Mouse (Mus musculus): ENCODE measurements at regions not wholly inside any gene's neighbourhood (a gene's known extent, or its start where the extent isn't known, plus 50 kb on each side); places are given as distances from the start of the nearest gene placed in this dataset.

DNA sequence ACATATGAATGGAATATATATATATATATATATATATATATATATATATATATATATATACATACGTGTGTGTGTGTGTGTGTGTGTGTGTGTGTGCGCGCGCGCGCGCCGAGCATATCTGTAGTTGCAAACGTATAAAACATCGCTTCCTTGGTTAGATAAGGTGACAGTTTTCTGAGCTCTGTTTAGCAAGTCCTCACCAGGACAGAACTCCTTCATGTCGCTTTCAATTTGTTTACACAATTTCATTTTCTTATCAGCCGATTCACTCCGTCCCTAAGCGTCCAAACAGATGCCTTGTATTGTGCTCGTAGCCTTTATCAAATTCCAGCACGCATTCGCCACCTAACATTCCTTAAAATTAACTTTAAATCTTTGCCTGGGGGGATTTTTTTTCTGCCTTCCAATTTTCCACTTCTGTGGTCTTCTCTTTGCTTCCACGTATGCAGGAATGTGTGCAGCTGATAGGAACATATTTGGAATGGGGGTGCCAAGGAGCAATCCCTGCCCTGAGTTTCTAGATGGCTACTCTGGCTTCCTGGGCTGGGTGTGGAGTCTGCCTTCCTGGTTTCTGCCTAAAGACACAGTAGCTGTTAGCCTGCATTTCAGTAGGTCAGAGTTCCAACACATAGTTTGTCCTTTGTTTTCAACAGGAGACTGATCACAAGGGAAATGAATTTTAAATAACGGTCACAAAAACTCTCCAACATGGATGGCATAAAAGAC lies 575.7 kb downstream of the Robo2 start:
- H3K4me3 ChIP-seq: no peak overlapping the region
- H3K27ac ChIP-seq: no peak overlapping the region
- intact Hi-C loops (cut with DNase I): no loop called here
- DNase-seq: no peak
- TF ChIP-seq CTCF (IDR thresholded peaks at IDR 0.05): no peak

DNA sequence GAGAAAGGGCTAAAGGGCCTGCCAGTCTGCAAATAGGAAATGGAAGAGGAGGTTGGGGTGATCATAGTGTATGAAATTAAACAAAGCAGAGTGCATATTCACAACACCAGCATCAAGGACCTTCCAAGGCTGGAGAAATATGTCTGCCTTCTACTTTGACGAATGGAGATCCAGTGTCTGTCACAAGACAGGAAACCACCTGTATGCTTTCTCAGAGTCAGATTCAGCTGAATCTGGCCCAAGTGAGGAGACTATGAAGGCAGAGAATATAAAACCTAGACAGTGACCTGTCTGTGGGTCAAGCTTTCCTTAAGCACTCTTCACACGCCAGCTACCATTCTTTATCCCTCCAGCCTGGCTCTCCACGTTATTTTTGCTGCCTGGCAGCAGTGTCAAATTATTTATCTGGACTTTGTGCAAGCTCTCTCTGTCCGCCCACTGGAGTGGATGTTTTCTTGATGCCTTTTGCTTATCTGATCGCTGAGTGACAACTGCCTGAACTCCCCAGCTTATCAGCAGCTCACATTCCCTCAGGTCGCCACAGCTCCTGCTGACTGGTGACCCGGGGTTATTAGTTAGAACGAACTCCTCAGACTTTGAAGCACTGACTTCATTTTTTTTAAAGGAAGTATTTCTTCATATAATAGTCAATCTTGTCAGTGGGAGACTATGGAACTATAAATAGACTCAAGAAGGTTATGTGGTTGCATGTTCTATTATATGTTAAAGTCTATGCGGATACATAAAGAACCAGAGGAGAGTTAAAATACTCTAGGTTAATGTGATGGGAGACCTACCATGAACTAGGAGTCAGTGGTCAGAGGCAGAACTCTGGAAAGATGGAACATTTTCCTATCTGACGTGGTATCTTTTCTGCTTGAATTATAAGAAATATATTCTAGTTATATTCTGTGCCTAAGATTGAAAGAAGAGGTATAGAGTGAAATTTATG lies 590.0 kb downstream of the Robo2 start:
- no peak overlapping the region for H3K4me3 ChIP-seq
- intact Hi-C loops (cut with DNase I): no loop called here
- no peak overlapping the region for H3K27ac ChIP-seq
- TF ChIP-seq CTCF (IDR thresholded peaks at IDR 0.05): no peak
- no peak for DNase-seq

DNA sequence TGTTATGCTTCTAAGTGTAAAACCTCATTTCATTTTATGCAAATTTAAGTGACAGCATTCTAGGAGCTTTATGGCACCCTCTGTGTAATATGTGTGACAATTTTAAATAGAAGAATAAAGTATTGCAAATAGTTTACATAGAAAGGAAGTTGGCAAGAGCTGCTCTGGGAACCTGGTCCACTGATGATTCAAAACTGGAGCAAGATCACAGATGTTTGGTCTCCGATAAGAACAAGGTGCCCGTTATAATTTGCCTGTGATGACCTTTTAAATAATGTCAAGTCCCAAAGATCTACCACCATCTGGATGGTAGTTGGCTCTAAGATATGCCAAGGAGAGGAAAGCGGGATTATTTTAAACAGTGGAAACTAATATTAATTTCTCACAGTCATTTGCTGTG lies 607.1 kb downstream of the Robo2 start:
- no peak for DNase-seq
- Histone ChIP-seq H3K27ac (no peak overlapping the region), H3K4me3 (no peak overlapping the region)
- no peak for TF ChIP-seq CTCF (IDR thresholded peaks at IDR 0.05)
- intact Hi-C loops (cut with DNase I): no loop called here

DNA sequence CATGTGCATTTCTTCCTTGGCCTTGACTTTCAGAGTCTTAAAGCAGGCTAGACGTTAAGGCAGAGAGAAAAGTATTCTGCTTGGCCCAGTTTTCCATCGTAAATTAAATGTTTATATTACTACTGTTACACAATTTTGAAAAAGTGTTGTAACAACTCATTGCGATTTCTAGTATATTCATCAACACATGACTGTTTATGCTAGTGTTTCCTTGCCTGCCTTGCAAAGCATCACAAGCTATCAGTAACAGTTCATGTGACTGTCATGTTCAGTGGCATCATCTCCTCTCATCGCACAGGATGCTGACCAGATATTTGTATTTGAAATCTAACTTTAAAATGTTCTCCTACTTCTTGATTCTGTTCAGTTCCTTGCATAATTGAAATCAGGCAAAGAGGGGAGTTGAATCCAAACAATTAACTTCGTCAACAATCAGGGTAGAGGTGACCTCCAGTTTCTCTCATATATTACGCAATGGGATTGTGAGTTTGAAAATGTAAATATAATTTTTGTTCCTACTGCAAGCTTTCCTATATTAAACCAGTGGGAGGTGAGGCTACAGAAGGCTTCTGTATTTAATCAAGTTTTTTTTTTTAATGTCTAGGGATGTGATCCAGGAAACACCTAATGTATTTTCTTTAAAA lies 615.0 kb downstream of the Robo2 start:
- DNase-seq: no peak
- no peak overlapping the region for H3K4me3 ChIP-seq
- TF ChIP-seq CTCF (IDR thresholded peaks at IDR 0.05): no peak
- intact Hi-C loops (cut with DNase I): no loop called here
- no peak overlapping the region for H3K27ac ChIP-seq

DNA sequence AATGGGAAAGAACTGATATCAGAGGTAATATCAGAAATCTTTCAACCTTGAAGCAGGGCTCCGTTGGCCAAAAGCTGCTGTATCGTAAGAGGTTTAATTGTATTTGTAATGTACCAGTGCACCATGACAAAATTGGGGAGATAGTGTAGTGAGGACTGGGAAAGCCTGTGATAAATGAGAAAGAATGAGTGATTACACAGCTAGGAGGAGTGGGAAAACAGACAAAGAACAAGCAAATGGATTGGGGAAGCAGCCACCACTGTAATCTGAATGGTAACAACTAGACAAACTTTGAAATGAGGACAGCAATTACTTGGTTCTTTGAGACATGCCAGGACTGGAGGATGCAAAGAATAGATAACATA lies 626.6 kb downstream of the Robo2 start:
- Histone ChIP-seq H3K27ac (no peak overlapping the region), H3K4me3 (no peak overlapping the region)
- intact Hi-C loops (cut with DNase I): no loop called here
- DNase-seq: no peak
- TF ChIP-seq CTCF (IDR thresholded peaks at IDR 0.05): no peak

DNA sequence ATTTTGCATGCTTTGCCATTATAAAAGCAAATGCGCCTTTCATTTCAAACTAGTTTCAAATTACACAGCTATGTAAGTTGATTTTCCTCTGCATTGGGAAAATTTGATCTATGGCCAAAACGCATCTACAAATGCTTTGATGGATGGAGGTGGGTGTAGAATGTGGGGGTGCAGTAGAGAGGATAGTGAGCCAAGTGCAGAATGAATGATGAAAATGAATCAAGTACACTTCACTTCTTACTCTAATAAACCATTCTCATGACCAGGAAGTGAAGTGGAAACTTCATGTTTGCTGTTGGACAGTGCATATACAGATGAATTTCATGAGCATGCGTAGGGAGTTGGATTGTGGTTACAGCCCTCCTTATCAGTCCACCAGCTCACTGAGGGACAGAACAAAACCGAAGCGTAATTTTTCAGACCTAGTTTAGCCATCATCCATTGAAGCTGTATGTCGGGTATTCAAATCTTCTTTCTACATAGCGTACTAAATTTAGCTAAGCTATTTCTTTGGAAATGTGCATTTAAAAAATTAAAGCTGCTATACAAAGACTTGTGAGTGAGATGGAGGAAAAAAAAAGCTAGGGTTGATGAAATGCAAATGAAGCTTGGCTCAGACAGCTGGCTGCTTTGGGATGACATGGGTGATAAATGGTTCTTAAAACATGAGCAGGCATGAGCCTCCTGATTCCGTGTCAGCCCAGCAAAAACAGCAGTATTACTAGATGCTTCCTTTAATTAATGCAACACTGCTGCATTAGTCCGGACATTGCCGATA lies 627.1 kb downstream of the Robo2 start:
- no peak overlapping the region for H3K27ac ChIP-seq
- intact Hi-C loops (cut with DNase I): no loop called here

DNA sequence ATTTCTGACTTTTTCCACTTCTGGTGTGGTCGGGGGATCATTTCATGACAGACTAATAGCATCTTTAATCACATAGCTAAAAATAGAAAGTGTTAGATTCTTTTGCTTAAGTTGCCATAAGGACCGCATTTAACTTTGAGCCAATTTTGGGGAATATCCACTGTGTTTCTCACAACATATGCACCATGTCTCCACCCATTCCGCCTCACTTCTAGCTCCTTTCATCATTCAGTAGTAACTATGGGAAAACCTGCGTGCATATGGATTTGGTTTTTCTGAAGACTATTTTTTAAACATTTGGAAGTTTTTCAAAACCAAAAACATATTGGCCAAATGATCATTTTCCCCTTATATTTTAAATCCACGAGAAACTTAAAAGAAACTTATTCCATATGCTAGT lies 639.2 kb downstream of the Robo2 start:
- H3K4me3 ChIP-seq: no peak overlapping the region
- DNase-seq: no peak
- H3K27ac ChIP-seq: no peak overlapping the region
- intact Hi-C loops (cut with DNase I): no loop called here
- no peak for TF ChIP-seq CTCF (IDR thresholded peaks at IDR 0.05)

More for the DNA sequence above, 627.1 kb downstream of the Robo2 start:
- TF ChIP-seq CTCF (IDR thresholded peaks at IDR 0.05): no peak
- H3K4me3 ChIP-seq: no peak overlapping the region
- DNase-seq: no peak

DNA sequence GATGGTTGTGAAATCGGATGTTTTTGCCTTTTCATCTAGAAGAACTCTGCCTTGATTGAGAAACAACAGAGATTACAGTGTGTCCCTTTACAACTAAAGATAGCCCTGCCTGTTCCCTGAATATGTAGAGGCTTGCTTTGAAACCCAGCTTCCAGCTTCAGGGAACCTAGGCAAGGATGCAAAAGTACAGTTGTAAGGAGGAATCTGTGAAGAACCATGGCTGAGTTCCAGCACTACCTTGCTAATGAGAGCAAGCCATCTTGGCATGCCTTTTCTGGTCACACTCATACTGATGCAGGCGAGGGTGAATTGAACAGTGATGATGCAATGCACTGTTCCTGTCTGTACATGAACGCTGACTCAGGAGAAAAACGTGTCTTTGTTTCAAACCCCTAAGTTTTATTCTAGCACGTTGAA lies 641.2 kb downstream of the Robo2 start:
- no peak for TF ChIP-seq CTCF (IDR thresholded peaks at IDR 0.05)
- H3K27ac ChIP-seq: no peak overlapping the region
- intact Hi-C loops (cut with DNase I): no loop called here
- DNase-seq: no peak
- H3K4me3 ChIP-seq: no peak overlapping the region

DNA sequence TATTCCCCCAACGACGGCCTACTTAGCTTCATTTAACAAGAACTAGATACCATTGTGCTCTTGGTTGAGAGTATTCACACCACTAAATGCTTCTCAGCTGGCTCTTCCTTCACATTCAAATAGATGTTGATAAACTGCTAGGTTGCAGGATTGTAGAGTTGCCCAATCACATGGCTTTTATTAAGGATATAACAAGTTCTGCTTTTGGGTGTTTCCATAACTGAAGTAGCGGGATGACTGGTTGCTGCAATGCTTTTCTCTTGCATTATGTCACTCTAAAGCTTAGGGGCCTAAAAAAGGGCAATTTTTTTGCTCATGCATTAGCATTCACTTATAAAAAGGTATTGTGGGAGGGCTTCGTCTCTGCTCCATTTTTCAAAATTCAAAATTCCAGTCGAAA lies 641.9 kb downstream of the Robo2 start:
- no peak for DNase-seq
- TF ChIP-seq CTCF (IDR thresholded peaks at IDR 0.05): no peak
- H3K27ac ChIP-seq: no peak overlapping the region
- intact Hi-C loops (cut with DNase I): no loop called here
- H3K4me3 ChIP-seq: no peak overlapping the region

DNA sequence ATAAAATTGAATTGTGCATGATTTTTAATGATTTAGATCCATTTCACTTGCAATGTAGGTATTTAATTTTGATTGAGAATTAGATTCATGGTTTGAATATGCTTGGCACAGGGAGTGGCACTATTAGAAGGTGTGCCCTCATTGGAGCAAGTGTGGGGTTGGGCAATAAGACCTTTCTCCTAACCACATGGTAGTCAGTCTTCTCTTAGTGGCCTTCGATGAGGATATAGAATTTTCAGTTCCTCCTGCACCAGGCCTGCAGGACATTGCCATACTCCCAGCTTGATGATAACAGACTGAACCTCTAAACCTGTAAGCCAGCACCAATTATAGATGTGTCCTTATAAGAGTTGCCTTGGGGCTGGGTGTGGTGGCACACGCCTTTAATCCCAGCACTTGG lies 642.9 kb downstream of the Robo2 start:
- no peak for DNase-seq
- Histone ChIP-seq H3K4me3 (no peak overlapping the region), H3K27ac (no peak overlapping the region)
- intact Hi-C loops (cut with DNase I): no loop called here
- no peak for TF ChIP-seq CTCF (IDR thresholded peaks at IDR 0.05)

DNA sequence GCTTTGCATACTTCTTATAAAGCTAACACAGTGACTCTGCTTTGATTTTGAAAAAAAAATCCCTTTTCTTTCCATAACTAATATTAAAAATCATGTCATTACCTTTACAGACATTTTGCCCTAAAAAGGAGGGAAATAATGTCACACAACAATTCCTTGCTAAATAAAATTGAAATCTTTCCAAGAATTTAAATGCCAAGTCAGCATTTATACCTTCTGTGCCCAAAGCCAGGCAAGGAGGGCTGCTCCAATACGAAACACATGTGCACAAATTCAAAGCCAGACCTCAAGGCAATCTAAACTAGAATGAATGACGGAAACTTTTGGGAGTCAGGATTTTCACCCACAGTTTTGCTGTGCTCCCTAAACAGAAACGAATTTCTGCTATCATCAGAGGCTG lies 646.4 kb downstream of the Robo2 start:
- DNase-seq: no peak
- no peak overlapping the region for H3K27ac ChIP-seq
- no peak overlapping the region for H3K4me3 ChIP-seq
- intact Hi-C loops (cut with DNase I): no loop called here
- no peak for TF ChIP-seq CTCF (IDR thresholded peaks at IDR 0.05)

DNA sequence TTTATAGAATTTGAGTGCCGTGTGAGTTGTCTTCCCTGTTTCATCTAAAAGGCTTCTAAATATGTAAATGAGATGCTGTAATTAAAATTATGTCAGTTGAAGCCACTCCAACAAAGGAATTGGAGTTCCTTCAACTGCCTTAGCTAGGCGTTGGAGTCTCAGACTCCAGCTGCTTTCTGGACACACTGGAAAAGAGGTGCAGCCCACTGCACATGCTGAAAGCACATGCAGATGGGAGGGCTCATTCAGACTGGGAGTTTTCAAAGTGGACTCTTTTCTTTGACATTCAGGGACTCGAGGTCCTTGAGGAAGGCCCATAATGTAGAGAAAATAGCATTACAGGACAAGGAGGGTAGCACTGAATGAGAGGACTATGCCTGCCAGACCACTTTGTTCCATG lies 650.7 kb downstream of the Robo2 start:
- no peak overlapping the region for H3K4me3 ChIP-seq
- intact Hi-C loops (cut with DNase I): no loop called here
- no peak for DNase-seq
- H3K27ac ChIP-seq: no peak overlapping the region
- no peak for TF ChIP-seq CTCF (IDR thresholded peaks at IDR 0.05)
